Mouse (Mus musculus): ENCODE data around the gene B4galt5.
A peak's percentile ranks its signal among the peaks of the same experiment; 100 is the strongest.

B4galt5 gene

GRCm38 (mm10) chr2:167333450-167333849 is 15.5 kb downstream of the B4galt5 start:
- DNase-seq (ENCODE audit: low read depth, low spot score): no peak

DNA sequence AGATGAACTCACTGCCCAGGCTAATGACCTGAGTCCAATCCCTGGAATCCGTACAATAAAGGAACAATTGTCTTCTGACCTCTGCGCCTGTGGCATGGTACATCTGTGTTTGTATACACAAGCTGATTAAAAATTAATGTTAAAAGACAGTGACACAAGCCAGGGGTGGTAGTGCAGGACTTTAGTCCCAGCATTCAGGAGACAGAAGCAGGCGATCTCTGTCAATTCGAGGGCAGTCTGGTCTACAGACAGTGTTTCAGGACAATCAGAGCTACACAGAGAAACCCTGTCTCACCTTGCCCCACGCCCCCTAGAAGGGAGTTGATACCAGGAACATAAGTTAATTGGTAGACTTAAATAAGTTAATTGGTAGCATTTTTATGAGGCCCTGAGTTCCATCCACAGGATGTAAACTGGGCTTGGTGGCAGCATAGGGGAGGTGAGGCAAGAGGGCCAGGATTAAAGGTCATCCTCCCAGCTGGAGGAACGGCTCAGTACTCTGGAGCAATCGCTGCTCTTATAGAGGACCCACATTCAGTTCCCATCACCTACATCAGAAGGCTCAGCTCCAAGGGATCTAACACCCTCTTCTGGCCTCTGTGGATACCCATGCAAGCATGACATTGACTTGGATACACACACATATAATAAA is 16.5 kb downstream of the B4galt5 start:
- DNase-seq (ENCODE audit: low read depth, low spot score): no peak

- DNase-seq (ENCODE audit: low read depth, low spot score): no peak
Measured at GRCm38 (mm10) chr2:167331432-167331921, 17.5 kb downstream of the B4galt5 start.

DNA sequence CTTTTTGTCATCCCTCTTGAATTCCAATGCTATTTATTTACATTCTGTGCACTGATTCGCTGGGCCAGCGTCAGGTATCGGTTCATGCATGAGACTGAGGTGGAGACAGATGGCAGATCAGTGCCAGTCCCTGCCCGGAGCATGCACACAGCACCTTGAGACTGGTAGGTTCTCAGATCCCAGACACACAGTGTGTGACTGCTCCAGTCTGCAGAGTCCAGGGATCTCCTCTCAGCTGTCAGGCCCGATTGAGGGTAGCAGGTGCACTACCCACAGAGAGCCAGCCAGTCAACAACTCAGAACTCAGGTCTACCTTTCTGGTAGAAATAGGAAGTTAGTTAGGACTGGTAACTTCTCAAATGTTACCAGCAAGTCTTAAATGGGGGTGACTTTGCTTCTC is 18.4 kb downstream of the B4galt5 start:
- DNase-seq (ENCODE audit: low read depth, low spot score): no peak

- DNase-seq (ENCODE audit: low read depth, low spot score): no peak
Measured at GRCm38 (mm10) chr2:167329478-167330262, 19.3 kb downstream of the B4galt5 start.

- no peak for DNase-seq (ENCODE audit: low read depth, low spot score)
Measured at GRCm38 (mm10) chr2:167328340-167328739, 20.6 kb downstream of the B4galt5 start.

GRCm38 (mm10) chr2:167326582-167326981 is 22.4 kb downstream of the B4galt5 start:
- DNase-seq (ENCODE audit: low read depth, low spot score): no peak

DNA sequence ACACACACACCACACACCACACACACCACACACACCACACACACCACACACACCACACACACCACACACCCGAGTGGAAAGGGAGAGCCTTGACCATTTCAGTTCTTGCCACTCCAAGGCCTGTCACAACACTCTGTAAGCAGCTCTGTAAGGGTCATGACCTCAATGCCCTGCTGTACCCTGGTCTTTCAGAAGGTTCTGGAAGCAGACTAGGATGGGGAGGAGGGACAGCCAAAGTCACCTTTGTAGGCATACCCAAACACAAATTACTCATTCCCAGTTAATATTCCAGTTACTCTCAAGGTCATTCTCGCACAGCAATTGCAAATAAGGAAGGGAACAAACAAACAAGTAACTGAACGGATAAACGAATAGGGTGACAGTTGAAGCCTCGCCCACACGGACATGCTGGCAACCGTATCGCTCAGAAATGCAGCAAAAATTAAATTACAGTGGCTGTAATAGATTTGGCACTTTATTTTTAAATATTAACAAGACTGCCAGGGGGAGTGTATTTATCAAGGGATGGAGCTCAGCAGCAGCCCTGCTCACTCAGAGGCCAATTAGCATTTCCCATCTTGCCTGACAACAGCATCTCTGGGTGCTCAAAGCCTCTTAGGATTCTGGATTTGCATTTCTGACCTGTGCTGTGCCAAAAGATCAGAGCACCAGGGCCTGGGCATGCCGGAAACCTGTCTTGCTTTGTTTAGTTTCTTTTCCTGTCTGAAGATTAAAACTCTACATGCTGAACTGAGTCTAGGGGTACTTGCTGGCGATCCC is 24.6 kb downstream of the B4galt5 start:
- DNase-seq (ENCODE audit: low read depth, low spot score): no peak

DNA sequence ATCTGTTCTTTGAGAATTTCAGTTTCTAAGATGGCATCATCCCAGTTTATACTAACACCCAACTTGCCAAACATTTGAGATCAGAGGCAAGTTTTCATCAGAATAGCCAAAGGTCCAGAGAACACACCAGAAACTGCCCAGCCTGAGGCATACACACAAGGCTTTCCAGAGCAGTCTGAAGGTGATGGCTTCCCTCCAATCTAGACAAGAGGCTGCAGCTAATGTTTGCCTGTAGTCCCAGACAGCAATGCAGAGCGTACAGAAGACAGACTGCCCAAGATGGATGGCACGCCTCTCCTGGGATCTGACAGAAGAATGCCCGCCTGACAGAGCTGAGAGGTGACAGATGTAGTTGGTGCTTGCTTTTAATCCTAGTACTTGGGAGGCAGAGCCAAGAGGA is 25.9 kb downstream of the B4galt5 start:
- no peak for DNase-seq (ENCODE audit: low read depth, low spot score)

- DNase-seq (ENCODE audit: low read depth, low spot score): no peak
Measured at GRCm38 (mm10) chr2:167321372-167321771, 27.6 kb downstream of the B4galt5 start.

DNA sequence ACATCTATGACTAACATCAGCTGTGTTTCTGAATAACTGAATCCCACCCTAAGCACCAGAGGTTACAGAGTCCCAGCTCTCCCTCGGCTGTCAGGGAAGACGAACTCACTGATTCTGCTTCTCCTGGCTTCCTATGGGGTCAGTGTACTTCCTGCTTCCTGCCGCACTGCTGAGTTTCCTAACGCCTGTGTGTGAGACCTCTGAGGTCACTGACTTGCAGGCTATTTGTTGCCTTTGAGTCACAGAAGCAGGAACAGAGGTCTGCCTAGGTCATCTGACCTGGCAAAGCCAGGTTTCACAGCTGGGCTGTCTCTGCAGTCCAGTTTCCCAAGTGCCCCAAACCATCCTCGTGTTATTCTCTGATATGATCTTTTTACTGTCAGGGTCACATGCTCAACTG is 30.0 kb downstream of the B4galt5 start:
- DNase-seq (ENCODE audit: low read depth, low spot score): no peak

- DNase-seq (ENCODE audit: low read depth, low spot score): no peak
Measured at GRCm38 (mm10) chr2:167316724-167317187, 32.2 kb downstream of the B4galt5 start.

DNA sequence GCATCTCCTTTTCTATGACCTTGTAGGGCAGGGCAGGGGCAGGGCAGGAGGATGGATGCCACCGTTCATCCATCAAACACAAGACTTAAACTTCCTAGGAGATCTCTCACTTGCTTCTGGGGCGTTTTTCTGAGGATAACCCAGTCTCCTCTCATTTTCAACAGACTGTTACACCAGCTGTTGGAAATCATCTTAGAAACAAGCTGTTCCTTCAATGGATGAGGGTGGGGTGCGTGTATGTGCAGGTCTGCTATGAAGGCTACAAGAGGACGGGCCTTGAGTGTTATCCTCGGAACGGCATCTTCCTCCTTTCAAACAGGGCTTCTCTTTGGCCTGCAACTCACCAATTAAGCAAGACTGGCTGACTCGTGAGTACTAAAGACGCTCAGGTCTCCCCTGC is 34.5 kb downstream of the B4galt5 start:
- DNase-seq (ENCODE audit: low read depth, low spot score): no peak

DNA sequence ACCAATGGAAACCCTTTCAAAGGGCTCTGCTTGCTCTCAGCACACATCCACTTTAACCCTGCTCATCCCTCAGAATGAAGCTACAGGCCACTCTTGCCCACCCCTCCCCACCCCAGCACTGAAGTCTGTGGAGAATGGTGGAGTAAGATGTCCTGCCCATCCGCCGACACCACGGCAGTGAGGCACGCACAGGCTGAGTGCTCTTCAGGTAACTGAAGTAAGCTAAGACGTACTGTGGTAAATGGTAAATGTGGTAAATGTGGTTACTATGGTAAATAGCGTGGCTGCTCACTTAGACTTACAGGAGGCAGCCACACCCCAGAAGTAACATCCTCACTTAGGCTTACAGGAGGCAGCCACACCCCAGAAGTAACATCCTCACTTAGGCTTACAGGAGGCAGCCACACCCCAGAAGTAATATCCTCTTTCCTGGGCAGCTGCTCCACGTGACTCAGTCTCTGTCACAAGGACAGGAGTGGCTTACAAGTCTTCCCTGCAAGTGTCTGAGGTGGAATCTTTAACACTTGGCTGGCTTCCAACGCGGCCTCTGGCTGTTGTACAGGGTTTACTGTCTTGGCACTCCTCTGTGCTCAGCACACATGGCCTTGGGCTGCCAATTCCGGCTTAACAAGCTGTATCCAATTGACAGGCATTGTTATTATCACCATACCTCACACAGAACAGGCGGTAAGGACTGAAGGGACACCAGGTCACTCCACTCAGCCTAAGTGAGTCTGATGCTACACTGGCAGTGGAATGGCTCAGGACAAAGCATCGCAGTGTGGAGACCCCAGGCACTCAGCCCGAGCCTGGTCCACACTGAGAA is 35.3 kb downstream of the B4galt5 start:
- DNase-seq (ENCODE audit: low read depth, low spot score): peak; percentile 31

- DNase-seq (ENCODE audit: low read depth, low spot score): no peak
Measured at GRCm38 (mm10) chr2:167310121-167310520, 38.9 kb downstream of the B4galt5 start.

GRCm38 (mm10) chr2:167309286-167309685 is 39.7 kb downstream of the B4galt5 start:
- no peak for DNase-seq (ENCODE audit: low read depth, low spot score)

DNA sequence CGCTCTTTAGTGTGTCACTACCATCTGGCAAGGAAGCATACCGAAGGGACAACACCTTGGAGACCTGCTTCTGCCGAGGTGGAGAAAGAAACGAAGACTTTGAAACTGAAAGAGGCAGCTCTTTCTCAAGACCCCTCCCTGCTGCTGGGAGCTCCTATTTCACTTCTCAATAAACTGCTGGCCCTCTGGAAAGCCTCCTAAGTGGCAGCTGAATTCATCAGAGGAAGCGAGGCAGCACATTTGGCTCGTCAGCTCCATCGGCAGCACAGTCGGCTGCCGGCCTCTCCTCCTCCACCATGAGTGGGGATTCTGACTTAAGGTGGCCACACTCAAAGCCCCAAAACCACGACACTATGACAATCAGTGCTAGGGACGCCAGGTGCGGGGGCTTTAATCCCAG is 41.3 kb downstream of the B4galt5 start:
- DNase-seq (ENCODE audit: low read depth, low spot score): no peak

- no peak for DNase-seq (ENCODE audit: low read depth, low spot score)
Measured at GRCm38 (mm10) chr2:167306626-167307541, 42.1 kb downstream of the B4galt5 start.

DNA sequence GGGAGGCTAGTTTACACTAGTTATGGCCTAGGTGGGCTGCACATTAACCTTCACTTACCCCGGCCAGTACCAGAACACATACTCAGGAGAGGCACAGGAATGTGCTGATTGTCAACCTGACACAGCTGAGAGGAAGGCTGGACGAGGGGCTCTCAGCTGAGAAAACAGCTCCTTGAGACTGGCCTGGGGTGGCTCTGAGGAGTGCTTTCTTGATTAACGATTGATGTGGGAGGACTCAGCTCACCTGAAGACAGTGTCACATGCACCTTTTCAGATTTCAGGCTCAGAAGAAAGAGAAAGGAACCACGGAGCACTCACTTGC is 42.7 kb downstream of the B4galt5 start:
- no peak for DNase-seq (ENCODE audit: low read depth, low spot score)
